Mouse (Mus musculus): Measurements from ENCODE around the gene Cldn15. TPM values are rescaled to one million over a fixed set of nuclear protein-coding genes. Genes with fewer than 3 reads are reported as not detected.
A peak's percentile ranks its signal among the peaks of the same experiment; 100 is the strongest.

Gene Cldn15
- polyA plus RNA-seq, 1 experiment from 2014 or later, result 5.1 TPM

GRCm38 (mm10) chr5:136966861-136967455 lies 542 bp downstream of the Cldn15 start:
- Histone ChIP-seq H3K27me3 (ENCODE audit: control insufficient read depth, insufficient read depth, low read depth, low read length) (no peaks in the 10 kb centered on the region), H3K36me3 (ENCODE audit: control insufficient read depth, insufficient read depth, low read length) (peaks cover 24% of the 10 kb centered on the region), H3K9me3 (ENCODE audit: control insufficient read depth, low read length) (no peaks in the 10 kb centered on the region), H3K4me3 (ENCODE audit: low read length) (no peak overlapping the region), H3K4me2 (ENCODE audit: low read depth, low read length) (0 out of 2 replicates have a peak overlapping the region, but pooled peaks have one; percentile 6), H3K27ac (ENCODE audit: low read length) (peak overlapping the region; percentile 89), H3K4me1 (replicated peaks; ENCODE audit: control insufficient read depth, insufficient read depth, low read length) (peaks cover 24% of the 10 kb centered on the region), H3K9ac (ENCODE audit: low read length) (no peak overlapping the region)
- ATAC-seq (ENCODE audit: low read depth), result no peak
- 76% methylated on average over 4 of the region's 4 CpGs for WGBS

DNA sequence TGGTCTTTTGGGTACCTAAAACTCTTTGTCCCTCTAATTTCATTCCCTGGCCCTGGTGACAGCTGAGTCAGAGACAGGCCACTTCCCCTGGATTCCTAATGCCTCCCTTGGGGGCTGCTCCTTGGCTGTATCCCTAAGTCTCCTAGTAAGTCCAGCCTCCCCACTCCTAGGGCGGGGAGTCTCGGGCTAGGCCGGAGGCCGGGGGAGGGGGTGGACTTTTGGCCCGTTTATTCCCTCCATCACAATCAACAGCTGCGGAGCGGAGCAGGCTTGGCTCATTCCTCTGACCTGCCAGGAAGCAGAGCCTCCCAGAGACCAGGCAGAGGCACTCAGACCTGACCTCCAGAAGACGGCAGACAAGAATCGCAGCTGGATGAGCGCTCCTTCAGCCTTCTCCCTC lies 1.2 kb downstream of the Cldn15 start:
- 48% methylated on average over 10 of the region's 10 CpGs for WGBS
- Histone ChIP-seq H3K9me3 (ENCODE audit: control insufficient read depth, low read length) (no peaks in the 10 kb centered on the region), H3K4me1 (replicated peaks; ENCODE audit: control insufficient read depth, insufficient read depth, low read length) (peaks cover 24% of the 10 kb centered on the region), H3K4me2 (ENCODE audit: low read depth, low read length) (no peak overlapping the region), H3K36me3 (ENCODE audit: control insufficient read depth, insufficient read depth, low read length) (peaks cover 24% of the 10 kb centered on the region), H3K27ac (ENCODE audit: low read length) (no peak overlapping the region; the same call in 1 of the 2 replicates), H3K4me3 (ENCODE audit: low read length) (no peak overlapping the region), H3K9ac (ENCODE audit: low read length) (no peak overlapping the region), H3K27me3 (ENCODE audit: control insufficient read depth, insufficient read depth, low read depth, low read length) (no peaks in the 10 kb centered on the region)
- peak; percentile 15 for ATAC-seq (ENCODE audit: low read depth)

GRCm38 (mm10) chr5:136970703-136971102 lies 4.3 kb downstream of the Cldn15 start:
- no peaks in the 10 kb centered on the region for H3K9me3 ChIP-seq (ENCODE audit: control insufficient read depth, low read length)
- H3K4me1 ChIP-seq (replicated peaks; ENCODE audit: control insufficient read depth, insufficient read depth, low read length), result peaks cover 15% of the 10 kb centered on the region
- no peak overlapping the region for H3K4me3 ChIP-seq (ENCODE audit: low read length)
- H3K36me3 ChIP-seq (ENCODE audit: control insufficient read depth, insufficient read depth, low read length), result peaks cover 4% of the 10 kb centered on the region
- H3K27me3 ChIP-seq (ENCODE audit: control insufficient read depth, insufficient read depth, low read depth, low read length), result no peaks in the 10 kb centered on the region
- no peak overlapping the region for H3K4me2 ChIP-seq (ENCODE audit: low read depth, low read length)
- no peak overlapping the region for H3K27ac ChIP-seq (ENCODE audit: low read length)
- 56% methylated on average over 1 of the region's 1 CpGs for WGBS
- no peak overlapping the region for H3K9ac ChIP-seq (ENCODE audit: low read length)
- ATAC-seq (ENCODE audit: low read depth), result peak; percentile 34; the same call in 1 of the 2 replicates

GRCm38 (mm10) chr5:136973670-136974069 lies 7.3 kb downstream of the Cldn15 start:
- no peak for ATAC-seq (ENCODE audit: low read depth)
- no peaks in the 10 kb centered on the region for H3K36me3 ChIP-seq (ENCODE audit: control insufficient read depth, insufficient read depth, low read length)
- no peak overlapping the region for H3K4me3 ChIP-seq (ENCODE audit: low read length)
- 61% methylated on average over 8 of the region's 8 CpGs for WGBS
- H3K9ac ChIP-seq (ENCODE audit: low read length), result no peak overlapping the region
- no peak overlapping the region for H3K27ac ChIP-seq (ENCODE audit: low read length)
- no peaks in the 10 kb centered on the region for H3K27me3 ChIP-seq (ENCODE audit: control insufficient read depth, insufficient read depth, low read depth, low read length)
- H3K9me3 ChIP-seq (ENCODE audit: control insufficient read depth, low read length), result no peaks in the 10 kb centered on the region
- H3K4me2 ChIP-seq (ENCODE audit: low read depth, low read length), result no peak overlapping the region
- H3K4me1 ChIP-seq (replicated peaks; ENCODE audit: control insufficient read depth, insufficient read depth, low read length), result no peaks in the 10 kb centered on the region

GRCm38 (mm10) chr5:136977769-136978168 lies 11.4 kb downstream of the Cldn15 start:
- Histone ChIP-seq H3K9me3 (ENCODE audit: control insufficient read depth, low read length) (no peaks in the 10 kb centered on the region), H3K9ac (ENCODE audit: low read length) (no peak overlapping the region), H3K4me1 (replicated peaks; ENCODE audit: control insufficient read depth, insufficient read depth, low read length) (no peaks in the 10 kb centered on the region), H3K27me3 (ENCODE audit: control insufficient read depth, insufficient read depth, low read depth, low read length) (no peaks in the 10 kb centered on the region), H3K27ac (ENCODE audit: low read length) (no peak overlapping the region), H3K36me3 (ENCODE audit: control insufficient read depth, insufficient read depth, low read length) (0 out of 2 replicates have a peak, but pooled peaks cover 9% of the 10 kb centered on the region), H3K4me2 (ENCODE audit: low read depth, low read length) (no peak overlapping the region), H3K4me3 (ENCODE audit: low read length) (no peak overlapping the region)
- WGBS, result 67% methylated on average over 4 of the region's 4 CpGs
- no peak for ATAC-seq (ENCODE audit: low read depth)

DNA sequence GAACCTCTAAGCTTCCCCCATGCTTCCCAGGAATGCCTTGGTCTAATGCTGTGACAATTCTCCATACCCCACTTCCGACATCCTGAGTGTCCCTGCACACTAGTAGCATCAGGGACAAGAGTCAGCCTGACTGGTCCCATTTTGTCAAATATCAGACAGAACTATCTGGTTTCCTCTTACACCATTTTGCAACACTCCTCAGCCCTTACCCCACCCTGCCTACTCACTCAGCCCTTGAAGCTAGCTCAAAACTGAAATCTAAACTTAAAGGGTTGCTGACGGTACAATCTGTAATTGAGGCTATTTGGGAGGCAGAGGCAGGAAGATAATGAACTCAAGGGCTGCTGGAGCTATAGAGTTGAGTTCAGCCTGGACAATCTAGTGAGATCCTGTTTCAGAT lies 13.3 kb downstream of the Cldn15 start:
- 88% methylated on average over 2 of the region's 2 CpGs for WGBS
- Histone ChIP-seq H3K4me1 (replicated peaks; ENCODE audit: control insufficient read depth, insufficient read depth, low read length) (no peaks in the 10 kb centered on the region), H3K27ac (ENCODE audit: low read length) (no peak overlapping the region)

DNA sequence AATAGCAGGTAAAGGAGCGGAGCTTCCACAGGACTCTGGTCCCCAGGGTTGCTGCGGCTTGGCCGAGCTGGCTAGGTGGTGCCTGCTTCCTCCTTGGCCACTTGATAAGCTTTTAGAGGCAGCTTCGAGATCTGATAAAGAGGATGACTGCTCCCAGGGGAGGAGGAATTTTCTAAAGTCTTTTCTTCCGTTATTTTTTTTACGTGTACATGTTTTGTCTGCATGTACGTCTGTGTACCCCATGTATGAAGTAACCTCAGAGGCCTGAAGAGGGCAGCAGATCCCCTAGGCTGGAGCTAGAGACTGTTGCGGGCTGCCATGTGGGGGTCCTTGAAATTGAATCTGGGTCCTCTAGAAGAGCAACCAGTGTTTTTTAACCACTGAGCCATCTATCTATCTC lies 14.6 kb downstream of the Cldn15 start:
- Histone ChIP-seq H3K27me3 (ENCODE audit: control insufficient read depth, insufficient read depth, low read depth, low read length) (no peaks in the 10 kb centered on the region), H3K4me1 (replicated peaks; ENCODE audit: control insufficient read depth, insufficient read depth, low read length) (peaks cover 1% of the 10 kb centered on the region; the same call in 1 of the 2 replicates), H3K27ac (ENCODE audit: low read length) (no peak overlapping the region), H3K9ac (ENCODE audit: low read length) (no peak overlapping the region), H3K4me2 (ENCODE audit: low read depth, low read length) (no peak overlapping the region), H3K9me3 (ENCODE audit: control insufficient read depth, low read length) (no peaks in the 10 kb centered on the region), H3K4me3 (ENCODE audit: low read length) (no peak overlapping the region), H3K36me3 (ENCODE audit: control insufficient read depth, insufficient read depth, low read length) (0 out of 2 replicates have a peak, but pooled peaks cover 9% of the 10 kb centered on the region)
- no peak for ATAC-seq (ENCODE audit: low read depth)
- 86% methylated on average over 8 of the region's 8 CpGs for WGBS

More for the DNA sequence above, 13.3 kb downstream of the Cldn15 start:
- H3K9ac ChIP-seq (ENCODE audit: low read length), result no peak overlapping the region
- H3K36me3 ChIP-seq (ENCODE audit: control insufficient read depth, insufficient read depth, low read length), result 0 out of 2 replicates have a peak, but pooled peaks cover 9% of the 10 kb centered on the region
- H3K27me3 ChIP-seq (ENCODE audit: control insufficient read depth, insufficient read depth, low read depth, low read length), result no peaks in the 10 kb centered on the region
- H3K9me3 ChIP-seq (ENCODE audit: control insufficient read depth, low read length), result no peaks in the 10 kb centered on the region
- no peak overlapping the region for H3K4me2 ChIP-seq (ENCODE audit: low read depth, low read length)
- ATAC-seq (ENCODE audit: low read depth), result no peak
- H3K4me3 ChIP-seq (ENCODE audit: low read length), result no peak overlapping the region

DNA sequence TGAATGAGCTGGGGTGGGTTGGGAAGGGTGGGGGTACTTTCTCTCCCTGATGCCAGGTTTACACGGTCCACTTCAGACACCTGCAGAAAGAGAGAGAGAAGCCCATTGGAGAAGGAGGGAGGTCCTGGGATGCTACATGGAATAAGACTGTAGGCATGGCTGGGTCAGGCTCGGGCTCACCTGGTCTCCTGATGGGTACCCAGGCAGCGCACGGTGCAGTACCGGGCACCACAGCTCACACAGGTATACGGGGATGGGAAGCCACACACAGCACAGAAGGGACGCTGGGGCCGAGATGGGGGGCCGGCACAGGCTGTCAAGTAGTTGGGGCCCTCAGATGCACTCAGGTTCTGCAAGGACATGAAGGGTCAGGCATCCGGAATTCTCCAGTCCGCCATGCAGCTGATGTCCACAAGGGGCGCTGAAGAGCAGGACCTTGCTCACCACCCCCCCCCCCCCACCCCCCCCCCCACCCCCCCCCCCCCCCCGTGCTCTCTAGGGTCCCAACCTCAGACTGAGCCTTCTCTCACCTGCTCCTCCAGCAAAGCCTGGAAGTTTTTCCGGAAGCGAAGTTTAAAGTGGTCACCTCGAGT lies 16.0 kb downstream of the Cldn15 start:
- 58% methylated on average over 12 of the region's 16 CpGs for WGBS
- Histone ChIP-seq H3K9ac (ENCODE audit: low read length) (no peak overlapping the region), H3K4me3 (ENCODE audit: low read length) (no peak overlapping the region), H3K4me2 (ENCODE audit: low read depth, low read length) (no peak overlapping the region), H3K9me3 (ENCODE audit: control insufficient read depth, low read length) (no peaks in the 10 kb centered on the region), H3K4me1 (replicated peaks; ENCODE audit: control insufficient read depth, insufficient read depth, low read length) (peaks cover 4% of the 10 kb centered on the region; the same call in 1 of the 2 replicates), H3K27me3 (ENCODE audit: control insufficient read depth, insufficient read depth, low read depth, low read length) (no peaks in the 10 kb centered on the region), H3K27ac (ENCODE audit: low read length) (no peak overlapping the region), H3K36me3 (ENCODE audit: control insufficient read depth, insufficient read depth, low read length) (0 out of 2 replicates have a peak, but pooled peaks cover 9% of the 10 kb centered on the region)
- ATAC-seq (ENCODE audit: low read depth), result no peak

DNA sequence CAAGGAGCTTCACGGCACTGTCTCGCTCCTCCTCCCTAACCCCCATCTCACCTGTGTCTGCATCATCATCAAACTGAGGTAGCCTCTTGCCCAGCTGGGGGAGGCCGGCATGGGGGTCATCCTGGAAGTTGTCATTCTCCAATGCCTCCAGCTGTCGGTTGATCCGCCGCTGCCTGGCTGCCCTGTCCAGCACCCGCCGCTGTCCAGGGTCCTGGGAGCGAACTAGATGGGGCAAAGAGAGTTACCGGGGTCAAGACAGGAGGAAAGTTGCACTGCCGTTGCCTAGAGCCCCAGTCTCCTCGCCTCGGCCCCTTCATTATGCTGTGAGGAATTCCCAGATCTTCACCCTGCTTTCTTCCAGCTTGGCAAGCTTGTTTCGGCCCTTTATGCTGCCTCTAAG lies 18.4 kb downstream of the Cldn15 start:
- no peak overlapping the region for H3K27ac ChIP-seq (ENCODE audit: low read length)
- H3K4me2 ChIP-seq (ENCODE audit: low read depth, low read length), result no peak overlapping the region
- H3K9ac ChIP-seq (ENCODE audit: low read length), result no peak overlapping the region
- H3K36me3 ChIP-seq (ENCODE audit: control insufficient read depth, insufficient read depth, low read length), result peaks cover 9% of the 10 kb centered on the region; the same call in 1 of the 2 replicates
- no peak for ATAC-seq (ENCODE audit: low read depth)
- H3K4me1 ChIP-seq (replicated peaks; ENCODE audit: control insufficient read depth, insufficient read depth, low read length), result peaks cover 12% of the 10 kb centered on the region
- H3K9me3 ChIP-seq (ENCODE audit: control insufficient read depth, low read length), result no peaks in the 10 kb centered on the region
- no peaks in the 10 kb centered on the region for H3K27me3 ChIP-seq (ENCODE audit: control insufficient read depth, insufficient read depth, low read depth, low read length)
- 48% methylated on average over 14 of the region's 14 CpGs for WGBS
- H3K4me3 ChIP-seq (ENCODE audit: low read length), result no peak overlapping the region
